Mouse (Mus musculus) cortical plate, adult 2 months (tissue): ENCODE results near the gene Olfr301. TPM values are rescaled to one million over a fixed set of nuclear protein-coding genes. Genes with fewer than 3 reads are reported as not detected.

ENCODE experiments used
- H3K27ac ChIP-seq: fragments of 200-500 bp; 2 replicates; pipeline ENCODE4 v1.5.1; 2012; ENCODE audit warnings: low read length, control low read depth, inconsistent platforms; ENCODE audit not compliant: insufficient read depth
- H3K4me1 ChIP-seq: fragments of 200-500 bp; 2 replicates; pipeline ENCODE4 v1.6.1; 2011; ENCODE audit warnings: low read length; ENCODE audit not compliant: control insufficient read depth, insufficient read depth
- H3K4me3 ChIP-seq: fragments of 200-500 bp; 2 replicates; pipeline ENCODE4 v1.5.1; 2011; ENCODE audit warnings: mild to moderate bottlenecking, low read length, control low read depth; ENCODE audit not compliant: insufficient read depth
- CTCF ChIP-seq: fragments of 200-500 bp; IDR thresholded peaks from 2 replicates; pipeline ENCODE4 v1.5.1; 2011; ENCODE audit warnings: mild to moderate bottlenecking, control low read depth, low read length; ENCODE audit not compliant: insufficient read depth; ENCODE audit errors: extremely low read depth
- POLR2A ChIP-seq: fragments of 200-500 bp; IDR thresholded peaks from 2 replicates; pipeline ENCODE4 v1.6.1; 2011; ENCODE audit warnings: mild to moderate bottlenecking, low read length, control low read depth; ENCODE audit not compliant: insufficient read depth; ENCODE audit errors: extremely low read depth
- polyA plus RNA-seq: library from polyadenylated mRNA; depleted of rRNA; stranded (reverse); fragments of >200 nt; gene quantifications from 2 replicates; pipeline ENCODE4 v1.2.3, GENCODE M21; 2012; rRNA removed

The Olfr301 gene
- not detected in 2 replicates for polyA plus RNA-seq

DNA sequence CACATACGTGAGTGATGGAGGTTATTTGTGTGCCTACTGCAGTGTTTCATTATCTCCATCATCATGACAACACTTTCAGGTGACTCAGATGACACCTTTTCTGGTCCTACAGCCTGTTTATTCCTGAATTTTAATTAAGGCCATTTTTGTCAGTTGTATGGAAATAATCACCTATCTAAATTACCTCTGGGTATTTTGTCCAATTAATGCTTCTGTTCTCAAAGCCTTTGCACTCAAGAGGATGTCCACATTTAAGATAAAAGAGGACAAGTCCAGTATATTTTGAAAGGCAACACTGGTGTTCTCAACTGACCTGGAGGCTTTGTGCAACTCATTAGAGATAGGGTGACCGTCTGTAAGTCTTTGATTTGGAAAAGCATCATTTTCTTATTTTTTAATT is at the start of gene Olfr301:
Olfr301 (plus strand) TSS at position 301 of the 400 bp plus-strand sequence.
- H3K4me1 ChIP-seq, result no peaks in the 10 kb centered on the region
- TF ChIP-seq POLR2A, result no peak
- no peak for TF ChIP-seq CTCF
- no peak within 1 kb of the TSS for H3K27ac ChIP-seq
- H3K4me3 ChIP-seq, result no peak within 1 kb of the TSS

DNA sequence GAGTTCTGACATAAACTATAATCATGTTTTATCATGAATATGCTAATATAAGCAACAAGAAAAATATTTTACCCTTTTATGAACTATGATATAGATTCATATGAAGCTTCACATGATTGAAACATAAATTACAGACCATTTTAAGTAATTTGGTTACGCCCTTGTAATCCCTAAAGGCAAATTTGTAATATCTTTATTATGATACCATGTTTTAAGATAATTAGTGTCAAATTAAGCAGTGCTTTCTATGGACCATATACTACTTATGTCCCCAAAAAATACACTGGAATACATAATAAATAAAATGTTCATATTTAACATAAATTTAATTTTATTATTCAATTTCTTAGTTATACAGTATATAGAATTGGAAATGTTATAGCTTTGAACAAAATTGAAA is 36.8 kb upstream of the Olfr301 start, which contains the start of gene Olfr305:
Olfr305 (minus strand) TSS at position 101 of the 400 bp plus-strand sequence.
- TF ChIP-seq CTCF (no peak), POLR2A (no peak)
- H3K4me3 ChIP-seq, result no peak within 1 kb of the TSS
- no peak within 1 kb of the TSS for H3K27ac ChIP-seq
- no peaks in the 10 kb centered on the region for H3K4me1 ChIP-seq

DNA sequence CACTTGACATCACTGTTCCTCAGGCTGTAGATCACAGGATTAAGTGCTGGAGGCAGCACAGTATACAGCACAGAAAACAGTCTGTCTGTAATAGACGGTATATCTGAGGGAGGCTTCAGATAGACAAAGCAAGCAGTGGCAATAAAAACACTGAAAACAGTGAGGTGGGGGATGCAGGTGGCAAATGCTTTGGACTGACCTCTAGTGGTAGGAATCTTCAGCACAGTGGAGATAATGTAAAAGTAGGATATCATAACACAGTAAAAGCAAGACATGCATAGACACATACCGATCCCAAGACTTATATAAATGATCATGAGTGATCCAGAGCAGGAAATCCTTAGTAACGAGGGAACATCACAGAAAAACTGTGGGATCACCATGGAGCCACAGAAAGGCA is 17.9 kb upstream of the Olfr301 start:
- Histone ChIP-seq H3K27ac (no peak overlapping the region), H3K4me1 (no peaks in the 10 kb centered on the region), H3K4me3 (no peak overlapping the region)
- TF ChIP-seq CTCF, result no peak
- no peak for TF ChIP-seq POLR2A

DNA sequence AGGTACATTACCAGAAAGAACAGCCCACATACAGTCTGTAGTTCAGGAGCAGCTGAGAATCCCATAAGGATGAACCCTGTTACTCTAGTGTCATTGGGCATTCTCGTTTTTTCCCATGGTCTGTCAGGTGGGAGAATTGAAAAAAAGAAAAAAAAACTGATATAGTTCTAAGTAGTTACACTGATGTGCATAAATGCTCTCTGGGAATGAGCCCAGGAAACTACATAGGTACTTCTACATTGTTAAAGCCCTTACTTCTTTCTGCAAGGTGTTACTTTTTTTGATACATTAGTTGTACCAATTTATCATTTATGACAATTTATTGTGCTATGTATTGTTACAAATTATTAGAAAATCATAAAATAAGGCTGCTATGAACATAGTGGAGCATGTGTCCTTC is 17.1 kb upstream of the Olfr301 start, which contains the start of gene Olfr304:
Olfr304 (minus strand) TSS at position 101 of the 400 bp plus-strand sequence.
- no peak within 1 kb of the TSS for H3K27ac ChIP-seq
- no peak within 1 kb of the TSS for H3K4me3 ChIP-seq
- TF ChIP-seq CTCF (no peak), POLR2A (no peak)
- no peaks in the 10 kb centered on the region for H3K4me1 ChIP-seq

DNA sequence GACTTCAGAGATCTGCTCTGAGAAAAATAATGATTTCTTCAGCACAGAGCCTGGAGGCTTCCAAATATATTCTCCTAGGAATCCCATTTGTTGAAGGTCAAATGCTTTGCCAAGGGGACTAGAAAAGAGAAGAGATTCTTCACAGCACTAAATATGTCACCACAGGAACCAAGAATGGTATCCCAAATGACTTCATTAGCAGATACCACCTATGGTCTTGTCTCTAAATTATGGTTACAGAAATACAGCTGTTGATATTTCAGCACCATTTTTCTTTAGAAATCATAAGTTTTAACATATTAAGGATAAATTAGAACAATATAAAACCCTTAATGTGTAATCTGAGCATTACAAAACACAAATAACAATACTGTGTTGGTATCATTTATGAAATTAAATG is 6.0 kb upstream of the Olfr301 start, which contains the start of gene Olfr303:
Olfr303 (minus strand) TSS at position 101 of the 400 bp plus-strand sequence.
- Histone ChIP-seq H3K4me1 (no peaks in the 10 kb centered on the region), H3K27ac (no peak within 1 kb of the TSS), H3K4me3 (no peak within 1 kb of the TSS)
- TF ChIP-seq POLR2A (no peak), CTCF (no peak)

DNA sequence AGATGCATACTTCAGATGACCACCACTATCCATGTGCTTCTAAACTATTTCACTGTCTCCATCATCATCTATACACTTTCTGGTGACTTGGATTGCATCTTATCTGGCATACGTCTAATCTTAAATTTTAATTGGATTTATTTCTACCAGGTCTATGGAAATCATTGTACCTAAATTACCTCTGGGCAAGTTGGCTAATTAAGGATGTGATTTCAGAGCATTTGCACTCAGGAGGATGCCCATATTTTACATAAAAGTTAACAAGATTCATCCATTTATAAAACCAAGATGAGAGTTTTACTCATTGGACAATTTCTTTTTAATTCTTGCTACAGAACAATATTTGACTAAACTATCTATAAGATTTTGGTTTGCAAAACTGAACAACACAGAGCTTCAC is 56.0 kb downstream of the Olfr301 start, which contains the start of gene Olfr299:
Olfr299 (plus strand) TSS at position 301 of the 400 bp plus-strand sequence.
- TF ChIP-seq CTCF, result no peak
- no peak for TF ChIP-seq POLR2A
- H3K27ac ChIP-seq, result no peak within 1 kb of the TSS
- no peak within 1 kb of the TSS for H3K4me3 ChIP-seq
- no peaks in the 10 kb centered on the region for H3K4me1 ChIP-seq

Other genes starting within 250 kb of the Olfr301 start
- gene Vmn2r75, start 232.1 kb upstream of the Olfr301 start, polyA plus RNA-seq, result not detected in 2 replicates
- not detected in 2 replicates for gene Vmn2r76, start 157.5 kb upstream of the Olfr301 start, polyA plus RNA-seq
- gene Olfr310, start 126.7 kb upstream of the Olfr301 start, polyA plus RNA-seq, result not detected in 2 replicates
- gene Olfr309, start 90.1 kb upstream of the Olfr301 start, polyA plus RNA-seq, result not detected in 2 replicates
- not detected in 2 replicates for gene Olfr308, start 78.2 kb upstream of the Olfr301 start, polyA plus RNA-seq
- not detected in 2 replicates for gene Olfr307, start 66.3 kb upstream of the Olfr301 start, polyA plus RNA-seq
- gene Olfr305, start 36.9 kb upstream of the Olfr301 start, polyA plus RNA-seq, result not detected in 2 replicates
- gene Olfr304, start 17.2 kb upstream of the Olfr301 start, polyA plus RNA-seq, result not detected in 2 replicates
- not detected in 2 replicates for gene Olfr303, start 6.1 kb upstream of the Olfr301 start, polyA plus RNA-seq
- not detected in 2 replicates for gene Olfr299, start 56.1 kb downstream of the Olfr301 start, polyA plus RNA-seq
- not detected in 2 replicates for gene Olfr298, start 88.6 kb downstream of the Olfr301 start, polyA plus RNA-seq
- gene Olfr297, start 116.1 kb downstream of the Olfr301 start, polyA plus RNA-seq, result not detected in 2 replicates
- gene Olfr295, start 180.0 kb downstream of the Olfr301 start, polyA plus RNA-seq, result not detected in 2 replicates
- not detected in 2 replicates for gene Olfr294, start 212.8 kb downstream of the Olfr301 start, polyA plus RNA-seq
- gene Olfr293, start 245.2 kb downstream of the Olfr301 start, polyA plus RNA-seq, result not detected in 2 replicates